Mouse (Mus musculus) frontal cortex, postnatal 25 days (tissue): ENCODE data around the gene Tom1l1.
A peak's percentile ranks its signal among the peaks of the same experiment; 100 is the strongest.

Experiments
- DNase-seq, 2 experiments: peaks; one replicate each; pipeline ENCODE4 v3.0.0; 2022; ENCODE audit warnings: low spot score in 2 of 2

The Tom1l1 gene

GRCm38 (mm10) chr11:90675479-90676110 lies 12.6 kb downstream of the Tom1l1 start:
- DNase-seq: no peak

DNA sequence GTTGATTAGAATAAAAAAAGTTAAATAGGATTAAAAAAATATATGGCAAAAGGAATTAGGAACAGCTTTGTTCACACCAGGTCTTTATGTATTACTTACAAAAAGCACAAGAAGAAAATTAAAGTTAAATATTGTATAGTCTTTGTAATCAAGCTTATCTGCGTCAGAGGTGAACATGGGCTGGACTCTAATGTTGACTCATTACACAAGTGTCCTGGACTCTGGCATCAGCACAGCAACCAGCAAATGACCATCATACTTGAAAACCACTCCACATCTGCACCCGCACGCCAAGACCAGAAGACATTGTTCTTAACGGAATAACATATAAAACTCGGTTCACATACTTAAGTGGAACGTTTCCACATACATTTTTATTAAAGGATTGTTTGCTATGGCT lies 20.8 kb downstream of the Tom1l1 start:
- no peak for DNase-seq

DNA sequence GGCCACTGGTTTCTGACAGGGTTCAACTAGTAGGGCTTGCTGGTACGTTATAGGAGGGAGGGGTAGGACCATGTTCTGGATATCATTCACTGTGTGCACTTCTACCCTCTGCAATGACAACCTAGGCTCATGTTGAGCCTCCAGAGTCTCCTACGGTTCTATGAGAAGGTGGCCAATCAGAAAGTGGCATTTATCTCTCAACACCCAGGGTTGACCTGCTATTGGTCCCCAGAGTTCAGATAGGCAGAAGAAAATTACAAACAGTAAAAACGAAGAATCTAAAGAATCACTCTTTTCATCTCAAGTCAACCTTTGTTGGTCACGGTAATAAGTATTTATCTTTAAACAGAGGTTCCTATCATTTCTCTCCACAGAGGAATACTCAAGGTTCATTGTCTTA lies 21.2 kb downstream of the Tom1l1 start:
- no peak for DNase-seq

DNA sequence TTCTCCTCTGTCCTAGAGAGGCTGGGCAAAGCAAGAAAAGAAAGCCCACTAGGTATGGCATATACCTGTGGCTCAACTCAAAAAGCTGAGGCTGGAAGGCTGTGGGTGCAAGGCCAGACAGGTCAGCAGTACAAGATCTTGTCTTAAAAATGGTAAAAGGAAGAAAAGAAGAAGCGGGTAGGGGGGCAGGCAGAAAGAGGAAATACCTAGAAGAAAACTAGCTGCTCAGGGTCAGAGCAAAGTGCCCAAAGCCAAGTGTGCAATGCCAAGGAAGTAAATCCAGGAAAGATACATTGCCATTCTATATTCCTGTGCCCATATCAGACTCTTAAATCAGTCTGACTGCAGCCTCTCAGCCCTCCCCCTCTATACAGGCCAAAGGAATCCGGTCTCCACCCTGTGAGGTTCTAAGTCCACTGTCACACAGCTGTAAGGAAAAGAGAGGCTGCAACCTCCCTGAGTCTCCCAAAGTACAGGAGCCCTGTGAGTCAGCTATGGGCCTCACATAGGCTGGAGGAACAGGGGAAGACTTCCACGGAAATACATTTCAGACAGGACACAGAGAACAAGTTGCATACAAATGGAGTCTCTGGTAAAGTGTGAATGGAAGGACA lies 21.9 kb downstream of the Tom1l1 start:
- no peak for DNase-seq

DNA sequence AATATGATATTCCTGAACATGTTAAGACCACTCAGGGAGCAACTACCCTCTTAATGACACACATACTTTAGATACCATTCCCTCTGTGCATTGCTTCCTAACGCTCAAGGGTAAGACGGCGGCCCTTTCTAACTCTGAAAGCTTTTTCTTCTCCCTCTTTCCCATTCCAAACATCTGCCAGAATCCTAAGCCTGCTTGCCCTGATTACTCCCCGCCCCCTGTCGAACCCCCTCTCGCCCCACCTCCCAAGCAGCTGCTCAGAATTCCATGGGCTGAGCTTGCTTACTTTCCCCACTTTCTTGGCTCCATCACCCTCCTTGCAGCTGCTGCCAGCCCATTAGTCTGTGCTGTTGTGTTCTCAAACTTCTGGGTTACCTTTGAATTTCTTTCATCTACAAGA lies 23.0 kb downstream of the Tom1l1 start:
- DNase-seq: no peak

DNA sequence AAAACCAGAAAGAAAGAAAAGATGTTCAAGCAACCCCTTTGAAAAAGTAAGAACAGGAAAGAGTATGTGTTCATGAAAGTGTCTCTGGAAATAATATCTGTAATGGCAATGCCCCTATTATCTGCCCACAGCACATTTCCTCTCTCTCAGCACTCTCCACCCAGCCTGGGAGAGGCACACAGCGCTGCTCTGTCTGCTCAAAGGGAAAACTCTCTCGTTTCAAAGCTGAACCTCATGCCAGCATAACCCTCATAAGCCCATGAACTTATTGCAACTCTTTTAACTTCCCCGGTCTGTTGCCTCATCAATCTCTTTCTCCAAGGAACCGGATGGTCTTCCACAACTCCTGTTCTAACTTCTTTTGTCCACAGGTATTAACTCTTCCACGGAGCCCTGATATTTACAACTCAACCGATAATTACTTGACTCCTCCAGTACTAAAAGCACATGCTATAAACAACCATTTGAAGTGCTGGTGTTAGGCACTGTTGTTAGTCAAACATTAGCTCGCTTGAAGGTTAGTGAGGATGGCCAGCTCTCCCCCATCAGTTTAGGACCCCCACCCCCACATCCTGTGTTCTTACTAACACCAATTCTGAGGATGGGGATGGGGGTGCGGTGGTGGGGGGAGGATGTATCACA lies 23.7 kb downstream of the Tom1l1 start:
- no peak for DNase-seq

- no peak for DNase-seq
These were observed 24.4 kb downstream of the Tom1l1 start for GRCm38 (mm10) chr11:90663618-90664297.

DNA sequence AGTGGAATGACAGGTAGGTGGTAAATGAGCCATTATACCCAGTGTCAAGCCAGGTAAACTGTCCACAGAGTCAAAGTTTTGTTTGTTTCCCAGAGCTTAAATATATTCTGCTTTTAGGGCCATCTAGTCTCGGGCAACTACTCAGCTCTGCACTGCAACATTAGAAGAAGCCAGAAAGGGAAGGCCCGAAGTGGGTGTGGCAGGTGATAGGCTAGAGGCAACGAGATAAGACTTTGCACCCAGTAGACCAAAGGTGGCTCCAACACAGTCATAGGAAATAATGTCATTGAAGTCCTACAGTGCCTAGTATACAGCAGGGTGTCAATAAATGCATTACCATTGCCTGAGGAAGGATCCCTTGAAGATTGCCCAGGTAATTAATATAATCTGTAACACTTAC lies 25.1 kb downstream of the Tom1l1 start:
- no peak for DNase-seq

DNA sequence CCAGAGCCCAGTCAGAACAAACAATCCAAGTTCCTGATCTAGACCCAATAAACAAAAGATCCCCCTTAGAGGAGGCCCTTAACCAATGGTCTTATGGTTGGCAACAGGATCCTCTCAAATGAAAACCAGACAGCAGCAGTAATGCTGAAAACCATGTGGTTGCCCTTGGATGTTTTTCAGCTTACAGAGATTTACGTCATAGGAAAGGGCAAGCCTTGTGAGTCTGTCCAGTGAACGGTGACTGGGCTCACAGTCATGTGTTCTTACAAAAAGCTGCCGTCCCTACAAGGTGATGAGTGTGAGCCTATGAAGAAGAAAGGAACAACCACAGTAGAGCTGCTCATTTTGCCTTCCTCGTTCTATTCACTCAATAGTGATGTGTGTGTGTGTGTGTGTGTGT lies 27.5 kb downstream of the Tom1l1 start:
- no peak for DNase-seq

DNA sequence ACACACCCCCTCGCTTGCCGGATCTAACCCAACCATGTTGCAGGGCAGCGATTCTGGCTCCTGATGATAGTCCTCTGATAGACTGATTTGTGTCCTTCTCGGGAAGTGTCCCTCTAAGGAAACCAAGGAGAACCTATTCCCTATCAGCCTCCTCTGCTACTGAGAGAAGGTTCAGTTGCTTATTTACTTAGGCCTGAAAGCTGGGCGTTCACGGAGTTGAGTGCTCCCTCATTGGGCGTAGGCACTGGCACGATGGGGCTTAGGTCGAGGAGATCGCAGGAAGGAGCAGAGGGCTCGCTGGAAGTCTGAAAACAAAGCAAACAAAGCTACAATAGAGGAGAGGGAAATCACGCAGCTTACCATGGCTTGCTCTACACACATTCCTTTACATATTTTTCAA lies 30.6 kb downstream of the Tom1l1 start:
- no peak for DNase-seq

DNA sequence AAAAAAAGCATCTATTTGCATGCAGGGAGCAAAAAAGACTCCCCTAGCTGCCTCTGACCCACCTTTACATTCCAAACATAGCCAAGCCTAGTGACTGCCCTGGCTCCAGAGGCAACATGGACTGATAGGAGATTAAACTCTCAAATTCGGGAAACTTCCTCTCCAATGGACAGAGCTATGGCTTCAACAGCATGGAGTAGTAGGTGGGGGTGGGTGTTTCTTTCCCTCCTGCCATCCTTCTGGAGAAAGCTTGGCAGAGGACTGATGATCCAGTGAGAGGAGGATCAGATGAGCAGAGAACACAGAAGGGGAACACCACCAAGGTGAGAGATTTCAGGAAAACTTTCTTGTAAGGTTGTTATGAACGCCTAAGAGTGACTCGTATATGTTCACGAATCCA lies 35.6 kb downstream of the Tom1l1 start:
- no peak for DNase-seq

DNA sequence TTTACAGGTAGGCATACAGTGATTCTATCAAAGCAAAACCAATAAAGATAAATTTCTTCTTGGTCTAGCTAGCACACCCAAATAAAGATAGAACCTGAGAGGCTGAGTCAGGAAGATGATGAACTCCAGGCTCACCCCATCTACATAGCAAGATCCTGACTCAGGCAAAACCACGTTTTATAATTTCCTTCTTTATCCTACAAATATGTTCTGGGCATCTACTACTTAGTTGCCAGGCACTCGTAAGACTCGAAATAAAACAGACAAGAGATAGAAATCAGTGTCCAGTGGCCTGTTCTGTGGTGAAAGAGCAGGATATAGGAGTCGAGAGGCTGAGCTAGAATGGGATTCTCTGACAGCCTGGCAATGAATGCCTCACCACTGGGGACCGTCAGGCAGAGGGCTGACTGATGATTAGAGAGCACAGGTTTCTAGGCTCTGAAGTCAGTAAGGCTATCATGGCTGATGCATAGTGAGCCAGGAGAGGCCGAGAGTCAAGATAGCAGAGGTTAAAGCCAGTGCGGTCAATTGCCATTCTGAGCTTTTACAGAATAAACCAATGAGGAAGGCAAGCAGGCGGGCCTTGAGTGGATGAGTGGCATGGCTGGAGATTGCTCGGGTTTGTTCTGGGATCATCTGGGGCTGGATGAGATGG lies 37.8 kb downstream of the Tom1l1 start:
- DNase-seq: no peak

GRCm38 (mm10) chr11:90649777-90650176 lies 38.4 kb downstream of the Tom1l1 start:
- DNase-seq: no peak

DNA sequence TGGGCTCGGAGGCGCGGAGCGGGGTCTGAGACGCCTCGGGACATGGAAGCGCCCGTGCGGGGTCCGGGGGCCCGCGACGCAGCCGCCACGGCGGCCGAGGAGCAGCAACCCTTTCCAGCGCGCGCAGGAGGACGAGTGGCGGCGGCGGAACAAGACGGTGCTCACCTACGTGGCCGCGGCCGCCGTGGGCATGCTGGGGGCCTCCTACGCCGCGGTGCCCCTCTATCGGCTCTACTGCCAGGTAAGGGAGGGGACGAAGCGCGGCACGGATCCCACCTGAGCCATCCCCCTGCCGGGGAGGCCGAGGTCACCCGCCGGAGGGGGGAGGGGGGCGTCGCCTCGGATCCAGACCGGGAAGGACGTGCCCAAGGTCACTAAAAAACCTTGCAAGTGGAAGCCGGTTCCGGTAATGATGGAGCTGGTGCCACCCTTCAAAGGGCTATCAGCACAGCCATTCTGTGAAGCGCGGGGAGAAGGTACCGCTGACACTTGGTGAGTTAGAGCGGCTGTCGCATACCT lies 49.8 kb downstream of the Tom1l1 start:
- peak in 1 of 2 experiments; percentile 24 for DNase-seq

- peak; percentile 90 to 93 for DNase-seq
These were observed 50.5 kb downstream of the Tom1l1 start, which contains the start of the genes Stxbp4 and Cox11 for GRCm38 (mm10) chr11:90637440-90638311. Gene Stxbp4 (minus strand): TSS chr11:90638084. Gene Cox11 (plus strand): TSS chr11:90638173.

- no peak for DNase-seq
These were observed 53.5 kb downstream of the Tom1l1 start for GRCm38 (mm10) chr11:90634661-90635060.

GRCm38 (mm10) chr11:90632480-90632879 lies 55.7 kb downstream of the Tom1l1 start:
- no peak for DNase-seq

- DNase-seq: no peak
These were observed 60.4 kb downstream of the Tom1l1 start for GRCm38 (mm10) chr11:90627751-90628150.

DNA sequence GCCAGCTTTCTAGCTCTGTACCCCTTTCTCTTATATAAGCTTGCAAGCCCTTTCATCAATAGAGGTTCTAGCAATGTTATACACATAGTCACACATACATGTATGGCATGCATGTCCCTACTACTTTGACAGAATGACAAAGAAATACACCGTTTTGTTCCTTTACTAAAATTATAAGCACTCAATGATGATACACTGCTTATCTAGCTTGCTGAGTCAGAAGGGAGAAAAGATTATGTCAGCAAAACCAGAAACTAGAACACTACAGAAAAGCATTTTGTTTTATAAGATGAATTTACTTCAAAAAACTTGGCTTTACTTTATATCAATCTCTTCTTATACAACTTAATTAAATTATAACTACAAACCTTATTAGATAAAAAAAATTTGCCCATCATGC lies 63.0 kb downstream of the Tom1l1 start:
- no peak for DNase-seq

DNA sequence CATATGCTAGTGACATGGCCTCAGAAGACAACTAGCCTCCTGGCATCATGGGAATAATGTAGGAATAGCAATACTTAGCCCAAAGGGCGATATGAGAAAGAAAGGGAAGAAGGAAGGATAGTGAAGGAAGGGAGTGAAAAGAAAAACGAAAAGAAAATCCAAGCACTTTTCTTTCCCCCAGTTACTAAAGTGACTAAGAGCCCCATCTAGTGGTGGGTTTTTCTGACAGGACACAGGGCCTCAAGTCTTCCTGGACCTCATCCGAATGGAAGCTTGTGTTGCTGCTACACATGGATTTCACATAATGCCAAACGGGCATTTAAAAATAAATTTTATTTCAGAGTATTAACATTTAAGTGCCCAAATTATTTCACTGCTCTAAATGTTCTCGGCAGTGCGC lies 64.7 kb downstream of the Tom1l1 start:
- DNase-seq: peak in 1 of 2 experiments; percentile 26

- no peak for DNase-seq
These were observed 65.7 kb downstream of the Tom1l1 start for GRCm38 (mm10) chr11:90622500-90622899.
